Mouse (Mus musculus): Measurements from ENCODE around the gene Nmrk2. TPM values are rescaled to one million over a fixed set of nuclear protein-coding genes. Genes with fewer than 3 reads are reported as not detected.
"Not testable (repeated sequence)": the region's sequence is repeated elsewhere in the genome, so short reads cannot be mapped to it uniquely, and the experiment has no call there.

The Nmrk2 gene
- polyA plus RNA-seq, 1 experiment from 2014 or later, result not detected

- Histone ChIP-seq H3K36me3 (replicated peaks; ENCODE audit: control insufficient read depth, insufficient read depth) (peaks cover 31% of the 10 kb centered on the region), H3K27ac (peak overlapping the region; percentile 97), H3K4me2 (replicated peaks) (peak overlapping the region; percentile 94), H3K9ac (peak overlapping the region; percentile 66), H3K4me1 (replicated peaks; ENCODE audit: control insufficient read depth, insufficient read depth, low read length) (peaks cover 42% of the 10 kb centered on the region), H3K4me3 (replicated peaks; ENCODE audit: low read length) (peak overlapping the region; percentile 31; the same call in 1 of the 2 replicates)
- H3K27me3 ChIP-seq (ENCODE audit: control insufficient read depth, insufficient read depth, low read length); H3K9me3 ChIP-seq (ENCODE audit: control insufficient read depth, low read length); ATAC-seq (ENCODE audit: low FRiP score); DNase-seq (ENCODE audit: low spot score): not testable (repeated sequence)
- WGBS, result 12% methylated on average over 4 of the region's 4 CpGs
These were observed 26.5 kb downstream of the Nmrk2 start for GRCm38 (mm10) chr10:81175345-81175701.

GRCm38 (mm10) chr10:81174617-81175344, 27.1 kb downstream of the Nmrk2 start:
- H3K27me3 ChIP-seq (ENCODE audit: control insufficient read depth, insufficient read depth, low read length), result no peaks in the 10 kb centered on the region
- DNase-seq (ENCODE audit: low spot score) (peak; percentile 91), ATAC-seq (ENCODE audit: low FRiP score) (peak; percentile 69)
- H3K4me2 ChIP-seq (replicated peaks), result peak overlapping the region; percentile 94
- peaks cover 42% of the 10 kb centered on the region for H3K4me1 ChIP-seq (replicated peaks; ENCODE audit: control insufficient read depth, insufficient read depth, low read length)
- H3K4me3 ChIP-seq (replicated peaks; ENCODE audit: low read length), result peak overlapping the region; percentile 31
- peak overlapping the region; percentile 66 for H3K9ac ChIP-seq
- H3K27ac ChIP-seq, result peak overlapping the region; percentile 97
- 2% methylated on average over 29 of the region's 29 CpGs for whole genome bisulfite sequencing
- peaks cover 26% of the 10 kb centered on the region for H3K36me3 ChIP-seq (replicated peaks; ENCODE audit: control insufficient read depth, insufficient read depth)
- no peaks in the 10 kb centered on the region for H3K9me3 ChIP-seq (ENCODE audit: control insufficient read depth, low read length)

DNA sequence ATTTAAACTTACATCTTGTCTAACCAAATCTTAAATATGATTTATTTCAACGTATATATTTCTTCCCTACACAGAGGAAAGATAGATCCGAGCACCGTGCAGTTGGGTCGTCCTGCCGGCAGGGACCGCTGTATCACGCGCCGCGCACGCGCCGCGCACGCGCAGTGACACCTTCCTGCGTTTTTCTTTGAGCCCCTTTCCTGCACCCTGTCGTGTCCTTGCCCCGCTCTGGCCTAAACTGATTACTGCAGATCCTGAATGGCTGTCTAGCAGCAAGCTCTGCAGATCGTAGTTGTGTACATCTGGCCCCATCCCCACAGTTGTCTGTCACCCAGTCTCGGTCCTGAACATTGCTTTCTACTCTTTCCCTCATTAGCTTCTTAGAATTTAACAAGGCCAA, 28.7 kb downstream of the Nmrk2 start:
- Histone ChIP-seq H3K4me3 (replicated peaks; ENCODE audit: low read length) (peak overlapping the region; percentile 3; the same call in 1 of the 2 replicates), H3K9me3 (ENCODE audit: control insufficient read depth, low read length) (no peaks in the 10 kb centered on the region), H3K36me3 (replicated peaks; ENCODE audit: control insufficient read depth, insufficient read depth) (peaks cover 9% of the 10 kb centered on the region), H3K27ac (peak overlapping the region; percentile 97), H3K27me3 (ENCODE audit: control insufficient read depth, insufficient read depth, low read length) (no peaks in the 10 kb centered on the region), H3K4me2 (replicated peaks) (peak overlapping the region; percentile 55), H3K9ac (peak overlapping the region; percentile 51), H3K4me1 (replicated peaks; ENCODE audit: control insufficient read depth, insufficient read depth, low read length) (peaks cover 44% of the 10 kb centered on the region)
- ATAC-seq (ENCODE audit: low FRiP score) (peak; percentile 36; the same call in 1 of the 2 replicates), DNase-seq (ENCODE audit: low spot score) (peak; percentile 91)
- 5% methylated on average over 21 of the region's 21 CpGs for WGBS

DNA sequence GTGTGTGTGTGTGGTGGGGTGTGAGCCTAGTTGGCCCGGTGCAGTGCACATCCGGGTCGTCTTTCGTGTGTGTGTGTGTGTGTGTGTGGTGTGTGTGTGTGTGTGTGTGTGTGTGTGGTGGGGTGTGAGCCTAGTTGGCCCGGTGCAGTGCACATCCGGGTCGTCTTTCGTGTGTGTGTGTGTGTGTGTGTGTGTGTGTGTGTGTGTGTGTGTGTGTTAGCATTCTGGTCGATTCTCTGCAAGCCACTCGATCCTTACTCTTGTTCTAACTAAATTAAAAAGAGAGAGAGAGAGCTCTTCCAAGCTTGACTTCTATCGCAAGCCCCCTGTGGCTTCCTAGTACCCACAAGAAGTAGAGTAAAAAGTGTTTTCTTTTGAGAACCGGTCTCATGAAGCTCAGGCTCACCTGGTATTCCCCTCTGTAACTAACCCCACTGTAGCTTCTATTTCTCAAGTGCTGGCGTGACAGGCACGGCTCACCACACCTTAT, 32.4 kb downstream of the Nmrk2 start:
- not testable (repeated sequence) for ATAC-seq (ENCODE audit: low FRiP score); H3K4me3 ChIP-seq (replicated peaks; ENCODE audit: low read length); H3K9ac ChIP-seq; H3K9me3 ChIP-seq (ENCODE audit: control insufficient read depth, low read length); H3K27me3 ChIP-seq (ENCODE audit: control insufficient read depth, insufficient read depth, low read length); H3K36me3 ChIP-seq (replicated peaks; ENCODE audit: control insufficient read depth, insufficient read depth); DNase-seq (ENCODE audit: low spot score)
- WGBS, result 52% methylated on average over 6 of the region's 14 CpGs
- Histone ChIP-seq H3K4me1 (replicated peaks; ENCODE audit: control insufficient read depth, insufficient read depth, low read length) (peaks cover 36% of the 10 kb centered on the region), H3K4me2 (replicated peaks) (peak overlapping the region; percentile 31), H3K27ac (peak overlapping the region; percentile 14; the same call in 1 of the 2 replicates)

- Histone ChIP-seq H3K27ac (peak overlapping the region; percentile 75), H3K36me3 (replicated peaks; ENCODE audit: control insufficient read depth, insufficient read depth) (peaks cover 10% of the 10 kb centered on the region), H3K4me1 (replicated peaks; ENCODE audit: control insufficient read depth, insufficient read depth, low read length) (peaks cover 28% of the 10 kb centered on the region), H3K9me3 (ENCODE audit: control insufficient read depth, low read length) (no peaks in the 10 kb centered on the region), H3K9ac (peak overlapping the region; percentile 65), H3K4me3 (replicated peaks; ENCODE audit: low read length) (peak overlapping the region; percentile 89), H3K4me2 (replicated peaks) (peak overlapping the region; percentile 81), H3K27me3 (ENCODE audit: control insufficient read depth, insufficient read depth, low read length) (no peaks in the 10 kb centered on the region)
- DNase-seq (ENCODE audit: low spot score) (peak; percentile 74), ATAC-seq (ENCODE audit: low FRiP score) (no peak)
- 3% methylated on average over 29 of the region's 29 CpGs for WGBS
These were observed 33.2 kb downstream of the Nmrk2 start for GRCm38 (mm10) chr10:81168521-81169244.

GRCm38 (mm10) chr10:81168087-81168431, 33.8 kb downstream of the Nmrk2 start:
- Histone ChIP-seq H3K4me1 (replicated peaks; ENCODE audit: control insufficient read depth, insufficient read depth, low read length) (peaks cover 22% of the 10 kb centered on the region), H3K4me3 (replicated peaks; ENCODE audit: low read length) (peak overlapping the region; percentile 89), H3K27me3 (ENCODE audit: control insufficient read depth, insufficient read depth, low read length) (no peaks in the 10 kb centered on the region), H3K36me3 (replicated peaks; ENCODE audit: control insufficient read depth, insufficient read depth) (peaks cover 16% of the 10 kb centered on the region), H3K9ac (peak overlapping the region; percentile 65), H3K4me2 (replicated peaks) (peak overlapping the region; percentile 81), H3K27ac (peak overlapping the region; percentile 75), H3K9me3 (ENCODE audit: control insufficient read depth, low read length) (no peaks in the 10 kb centered on the region)
- peak; percentile 36 for DNase-seq (ENCODE audit: low spot score)
- WGBS, result 6% methylated on average over 5 of the region's 5 CpGs
- ATAC-seq (ENCODE audit: low FRiP score), result peak; percentile 47

DNA sequence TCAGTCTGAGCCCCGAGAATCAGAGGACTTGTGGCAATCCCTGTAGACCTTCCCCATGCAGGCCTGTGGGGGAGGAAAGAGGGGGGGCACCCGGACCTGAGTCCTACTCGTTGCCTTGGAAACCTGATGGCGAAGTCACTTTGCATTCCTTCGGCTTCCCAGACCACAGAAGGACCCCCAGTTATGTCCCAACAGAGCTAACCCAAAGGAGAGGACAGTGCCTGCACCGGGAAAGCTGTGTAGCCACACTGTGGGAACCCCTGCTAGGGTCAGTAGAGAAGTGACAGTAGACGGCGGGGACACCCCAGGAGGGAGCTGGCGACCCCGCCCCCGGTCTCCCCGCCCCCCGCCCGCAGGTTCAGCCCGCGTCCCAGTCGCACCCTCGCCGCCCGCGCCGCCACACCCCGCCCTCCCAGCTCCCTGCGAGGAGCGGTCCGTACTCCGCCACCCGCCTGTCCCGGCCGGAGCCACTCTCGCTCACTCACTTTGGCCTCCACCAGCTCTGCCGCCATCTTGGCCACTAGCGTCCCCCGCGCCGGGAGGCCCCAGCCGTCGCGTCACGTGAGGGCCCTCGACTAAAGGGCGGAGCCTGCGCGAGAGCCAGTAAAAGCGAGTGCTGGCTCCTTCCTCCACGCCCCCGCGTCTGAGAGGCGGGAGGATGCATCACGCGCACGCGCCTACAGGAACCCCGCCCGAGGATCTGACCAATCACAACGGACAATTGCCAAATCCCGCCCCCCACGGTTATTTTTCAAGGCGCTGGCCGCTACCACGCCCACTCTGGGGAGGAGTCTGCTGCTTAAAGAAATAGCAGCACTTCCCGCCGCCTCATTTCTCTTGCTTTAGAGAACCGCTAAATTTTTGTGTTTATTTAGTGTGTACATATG, 34.4 kb downstream of the Nmrk2 start, which contains the start of gene Pias4:
Pias4 (minus strand) TSS at position 724 of the 887 bp plus-strand sequence.
- under 1% methylated on average over 53 of the region's 64 CpGs for WGBS
- peak; percentile 93 for ATAC-seq (ENCODE audit: low FRiP score)

DNA sequence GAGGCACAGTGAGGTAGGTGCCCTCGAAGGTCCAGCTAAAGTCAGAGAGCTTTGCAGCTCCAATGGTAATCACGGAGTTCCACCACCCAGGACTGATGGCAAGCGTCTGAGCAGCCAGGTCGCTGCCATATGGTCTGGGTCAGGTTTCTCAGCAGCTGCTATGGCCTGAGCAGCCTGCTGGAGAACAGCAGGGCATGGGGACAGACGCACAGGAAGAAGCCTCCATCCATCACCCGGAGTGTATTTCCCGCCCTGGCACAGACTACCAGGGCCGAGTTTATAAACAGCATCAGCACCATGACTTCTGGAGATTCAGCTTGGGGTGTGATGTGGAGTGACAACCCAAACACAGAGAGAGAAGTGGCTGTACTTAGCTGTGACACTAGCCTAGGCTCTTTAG, 36.7 kb downstream of the Nmrk2 start:
- WGBS, result 87% methylated on average over 8 of the region's 8 CpGs
- no peaks in the 10 kb centered on the region for H3K9me3 ChIP-seq (ENCODE audit: control insufficient read depth, low read length)
- peaks cover 22% of the 10 kb centered on the region for H3K4me1 ChIP-seq (replicated peaks; ENCODE audit: control insufficient read depth, insufficient read depth, low read length)
- ATAC-seq (ENCODE audit: low FRiP score), result no peak
- H3K4me3 ChIP-seq (replicated peaks; ENCODE audit: low read length), result no peak overlapping the region
- H3K27ac ChIP-seq, result no peak overlapping the region
- no peaks in the 10 kb centered on the region for H3K27me3 ChIP-seq (ENCODE audit: control insufficient read depth, insufficient read depth, low read length)
- H3K9ac ChIP-seq, result no peak overlapping the region
- DNase-seq (ENCODE audit: low spot score), result no peak
- no peak overlapping the region for H3K4me2 ChIP-seq (replicated peaks)
- peaks cover 45% of the 10 kb centered on the region for H3K36me3 ChIP-seq (replicated peaks; ENCODE audit: control insufficient read depth, insufficient read depth)

More for the DNA sequence above, 34.4 kb downstream of the Nmrk2 start, which contains the start of gene Pias4:
- no peaks in the 10 kb centered on the region for H3K27me3 ChIP-seq (ENCODE audit: control insufficient read depth, insufficient read depth, low read length)
- DNase-seq (ENCODE audit: low spot score), result peak; percentile 100
- no peaks in the 10 kb centered on the region for H3K9me3 ChIP-seq (ENCODE audit: control insufficient read depth, low read length)
- peak within 1 kb of the TSS; percentile 83 for H3K9ac ChIP-seq
- H3K36me3 ChIP-seq (replicated peaks; ENCODE audit: control insufficient read depth, insufficient read depth), result peaks cover 22% of the 10 kb centered on the region
- H3K27ac ChIP-seq, result peak within 1 kb of the TSS; percentile 75
- H3K4me3 ChIP-seq (replicated peaks; ENCODE audit: low read length), result peak within 1 kb of the TSS; percentile 89
- H3K4me1 ChIP-seq (replicated peaks; ENCODE audit: control insufficient read depth, insufficient read depth, low read length), result peaks cover 22% of the 10 kb centered on the region
- H3K4me2 ChIP-seq (replicated peaks), result peak within 1 kb of the TSS; percentile 81
